Mouse (Mus musculus) lung, embryonic 15.5 days (tissue): Measurements from ENCODE around the gene Vstm2l. TPM values are rescaled to one million over a fixed set of nuclear protein-coding genes. Genes with fewer than 3 reads are reported as not detected.

Source experiments
- ATAC-seq: fragments of 200-750 bp; cut with Nextera tagmentation; 2 replicates; pipeline ENCODE4 v1.8.0; 2017; ENCODE audit warnings: moderate number of reproducible peaks, borderline replicate concordance; ENCODE audit not compliant: low FRiP score, low TSS enrichment; ENCODE audit errors: extremely low read depth
- H3K27ac ChIP-seq: fragments of 300-500 bp; sonication (generic); 2 replicates; pipeline ENCODE4 v1.5.1; 2015; ENCODE audit warnings: moderate library complexity, mild to moderate bottlenecking, inconsistent platforms
- H3K27me3 ChIP-seq: fragments of 300-500 bp; sonication (generic); 2 replicates; pipeline ENCODE4 v1.6.1; 2015; ENCODE audit warnings: inconsistent platforms
- H3K36me3 ChIP-seq: fragments of 300-500 bp; sonication (generic); 2 replicates; pipeline ENCODE4 v1.6.1; 2015; ENCODE audit warnings: inconsistent platforms
- H3K4me1 ChIP-seq: fragments of 300-500 bp; sonication (generic); 2 replicates; pipeline ENCODE4 v1.6.1; 2015; ENCODE audit warnings: inconsistent platforms
- H3K4me2 ChIP-seq: fragments of 300-500 bp; sonication (generic); 2 replicates; pipeline ENCODE4 v1.6.1; 2015; ENCODE audit warnings: inconsistent platforms, mild to moderate bottlenecking, moderate library complexity
- H3K4me3 ChIP-seq: fragments of 300-500 bp; sonication (generic); 2 replicates; pipeline ENCODE4 v1.5.1; 2015; ENCODE audit warnings: mild to moderate bottlenecking, inconsistent platforms
- H3K9ac ChIP-seq: fragments of 300-500 bp; sonication (generic); 2 replicates; pipeline ENCODE4 v1.6.1; 2015; ENCODE audit warnings: inconsistent platforms
- H3K9me3 ChIP-seq: fragments of 300-500 bp; sonication (generic); 2 replicates; pipeline ENCODE4 v1.6.1; 2016; ENCODE audit warnings: inconsistent platforms
- WGBS: fragments of 180-500 bp; shearing (Covaris S2); methylation state at CpG from one replicate; pipeline ENCODE4 v1.1.7; 2015; 5-methylcytosine and 5-hydroxymethylcytosine counted together
- polyA plus RNA-seq: library from polyadenylated mRNA; unstranded; fragments of >200 nt; fragmentation: Nextera tagmentation; extraction: Ambion mirVana; gene quantifications from 2 replicates; pipeline ENCODE4 v1.2.1, GENCODE M21; 2015

The Vstm2l gene
- polyA plus RNA-seq: 0.17 TPM in 1 of 2 replicates, not detected in the other

DNA sequence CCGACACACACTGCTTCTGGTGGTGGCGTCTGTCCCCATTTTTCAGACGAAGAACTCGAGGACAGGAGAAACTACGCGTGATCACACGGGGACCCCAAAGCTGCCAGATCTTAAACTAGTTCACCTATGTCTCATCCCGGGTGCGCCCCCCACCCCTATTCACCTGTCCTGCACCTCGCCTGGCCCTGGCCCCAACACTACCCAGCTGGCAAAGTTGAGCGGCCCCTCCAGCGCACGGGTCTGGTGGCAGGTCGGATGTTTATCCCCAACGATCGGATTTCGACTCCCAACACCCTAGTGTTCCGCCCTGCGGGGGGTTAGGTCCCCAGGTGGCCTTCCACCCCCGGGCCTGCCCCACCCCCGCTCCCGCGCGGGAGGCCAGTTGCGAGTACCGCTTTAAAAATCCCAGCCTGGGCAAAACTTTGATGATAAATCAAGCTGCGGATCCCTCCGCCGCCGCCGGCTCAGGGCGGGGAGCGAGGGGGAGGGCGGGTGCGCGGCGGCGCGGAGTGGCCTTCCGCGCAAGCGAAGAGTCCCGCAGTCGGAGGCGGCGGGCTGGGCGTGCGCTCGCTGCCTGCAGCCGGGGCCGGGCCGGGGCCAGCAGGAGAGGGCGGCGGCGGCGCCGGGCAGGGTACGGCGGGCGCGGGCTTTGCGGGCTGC is at the start of gene Vstm2l:
TSS of gene Vstm2l (plus strand) at position 549 of the 660 bp plus-strand sequence.
- Histone ChIP-seq H3K4me1 (peaks cover 5% of the 10 kb centered on the region; the same call in 1 of the 2 replicates), H3K27ac (no peak within 1 kb of the TSS), H3K9me3 (no peaks in the 10 kb centered on the region), H3K4me2 (peak within 1 kb of the TSS; percentile 42), H3K27me3 (peaks cover 49% of the 10 kb centered on the region), H3K4me3 (peak within 1 kb of the TSS; percentile 16), H3K36me3 (no peaks in the 10 kb centered on the region), H3K9ac (no peak within 1 kb of the TSS)
- no peak for ATAC-seq
- 4% methylated on average over 41 of the region's 62 CpGs for WGBS

DNA sequence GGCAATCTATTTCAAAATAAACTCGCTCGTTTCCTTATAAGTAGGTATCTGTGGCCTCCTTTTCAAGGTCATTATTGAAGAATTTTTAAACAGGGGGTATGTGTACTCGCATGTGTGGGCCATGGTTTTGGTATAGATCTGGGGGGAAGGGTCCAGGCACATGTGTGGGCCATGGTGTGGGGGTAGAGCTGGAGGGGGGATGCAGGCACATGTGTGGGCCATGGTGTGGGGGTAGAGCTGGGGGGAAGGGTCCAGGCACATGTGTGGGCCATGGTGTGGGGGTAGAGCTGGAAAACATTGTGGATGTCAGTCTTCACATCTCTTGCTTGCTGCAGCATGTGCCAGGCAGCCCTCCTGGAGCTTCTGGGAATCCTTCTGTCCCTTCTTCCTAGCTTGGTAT is 47.3 kb upstream of the Vstm2l start:
- H3K36me3 ChIP-seq: no peaks in the 10 kb centered on the region
- no peak overlapping the region for H3K9ac ChIP-seq
- no peak overlapping the region for H3K4me2 ChIP-seq
- 66% methylated on average over 3 of the region's 3 CpGs for WGBS
- H3K4me3 ChIP-seq: no peak overlapping the region
- no peaks in the 10 kb centered on the region for H3K4me1 ChIP-seq
- no peaks in the 10 kb centered on the region for H3K9me3 ChIP-seq
- H3K27me3 ChIP-seq: no peaks in the 10 kb centered on the region
- no peak overlapping the region for H3K27ac ChIP-seq
- 0 out of 2 replicates have a peak, but pooled peaks have one; percentile 42 for ATAC-seq

DNA sequence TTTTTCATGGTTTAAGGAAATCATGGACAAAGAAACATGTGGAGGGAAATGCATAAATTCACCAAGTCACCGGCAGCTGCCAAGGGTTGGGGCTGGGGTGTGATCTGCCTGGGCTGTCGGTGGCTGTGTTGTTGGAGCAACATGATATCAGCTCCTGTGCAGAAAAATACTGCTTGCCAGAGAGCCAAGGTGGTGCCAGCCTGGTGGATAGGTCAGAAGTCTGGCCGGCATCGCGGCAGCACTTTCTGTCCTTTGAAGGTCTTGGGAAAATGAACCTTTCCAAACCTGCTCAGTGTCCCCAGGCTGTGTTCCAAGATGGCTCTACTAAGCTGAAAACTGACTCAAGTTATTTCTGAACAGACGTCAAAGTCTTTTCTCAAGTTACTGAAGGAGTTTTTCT is 44.2 kb upstream of the Vstm2l start:
- H3K36me3 ChIP-seq: no peaks in the 10 kb centered on the region
- WGBS: 76% methylated on average over 6 of the region's 6 CpGs
- no peak overlapping the region for H3K9ac ChIP-seq
- ATAC-seq: no peak
- H3K27ac ChIP-seq: no peak overlapping the region
- no peak overlapping the region for H3K4me3 ChIP-seq
- no peaks in the 10 kb centered on the region for H3K4me1 ChIP-seq
- no peaks in the 10 kb centered on the region for H3K27me3 ChIP-seq
- H3K9me3 ChIP-seq: no peaks in the 10 kb centered on the region
- no peak overlapping the region for H3K4me2 ChIP-seq

DNA sequence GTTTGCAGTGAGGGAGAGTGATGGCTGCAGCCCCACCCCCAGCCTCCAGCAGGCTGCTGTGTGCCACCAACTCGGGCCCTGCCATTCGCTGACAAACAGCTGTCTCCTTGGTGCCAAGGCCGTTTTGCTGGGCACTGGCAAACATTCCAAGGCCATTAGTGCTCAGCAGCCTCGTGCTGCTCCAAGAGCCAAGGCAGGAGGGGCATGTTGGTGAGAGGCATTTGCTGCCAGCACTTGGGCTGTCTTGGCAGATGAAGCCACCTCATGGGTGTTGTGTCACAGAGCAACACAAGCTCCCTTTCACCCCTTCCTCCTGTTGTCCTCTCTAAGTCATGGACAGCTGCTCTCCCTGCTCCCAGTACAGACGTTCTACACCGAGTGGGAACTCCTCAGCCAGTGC is 41.2 kb upstream of the Vstm2l start:
- no peak for ATAC-seq
- 55% methylated on average over 6 of the region's 6 CpGs for WGBS
- H3K4me2 ChIP-seq: no peak overlapping the region
- H3K9ac ChIP-seq: no peak overlapping the region
- H3K4me3 ChIP-seq: no peak overlapping the region
- no peaks in the 10 kb centered on the region for H3K36me3 ChIP-seq
- no peak overlapping the region for H3K27ac ChIP-seq
- no peaks in the 10 kb centered on the region for H3K4me1 ChIP-seq
- H3K9me3 ChIP-seq: no peaks in the 10 kb centered on the region
- H3K27me3 ChIP-seq: no peaks in the 10 kb centered on the region

DNA sequence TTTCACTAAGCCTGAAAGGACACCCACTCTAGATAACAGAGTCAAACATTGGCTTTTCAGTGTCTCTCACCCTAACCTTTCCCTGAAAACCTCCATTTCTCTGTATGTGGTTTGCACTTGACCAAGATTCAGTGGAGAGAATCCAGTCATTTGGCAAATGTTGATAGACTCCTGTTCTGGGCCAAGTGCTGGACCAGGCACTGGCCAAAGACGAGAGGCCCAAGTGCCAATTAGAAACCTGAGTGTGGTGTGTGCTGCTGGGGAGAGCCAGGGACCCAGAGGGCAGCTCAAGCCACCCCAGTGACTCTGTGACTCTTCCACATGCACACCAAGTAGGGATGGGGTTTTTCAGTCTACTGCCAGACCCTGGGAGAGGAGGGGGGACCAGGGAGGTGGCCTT is 40.8 kb upstream of the Vstm2l start:
- WGBS: 57% methylated on average over 1 of the region's 1 CpGs
- Histone ChIP-seq H3K27me3 (no peaks in the 10 kb centered on the region), H3K4me1 (no peaks in the 10 kb centered on the region), H3K4me3 (no peak overlapping the region), H3K9me3 (no peaks in the 10 kb centered on the region), H3K4me2 (no peak overlapping the region), H3K9ac (no peak overlapping the region), H3K27ac (no peak overlapping the region), H3K36me3 (no peaks in the 10 kb centered on the region)
- no peak for ATAC-seq

DNA sequence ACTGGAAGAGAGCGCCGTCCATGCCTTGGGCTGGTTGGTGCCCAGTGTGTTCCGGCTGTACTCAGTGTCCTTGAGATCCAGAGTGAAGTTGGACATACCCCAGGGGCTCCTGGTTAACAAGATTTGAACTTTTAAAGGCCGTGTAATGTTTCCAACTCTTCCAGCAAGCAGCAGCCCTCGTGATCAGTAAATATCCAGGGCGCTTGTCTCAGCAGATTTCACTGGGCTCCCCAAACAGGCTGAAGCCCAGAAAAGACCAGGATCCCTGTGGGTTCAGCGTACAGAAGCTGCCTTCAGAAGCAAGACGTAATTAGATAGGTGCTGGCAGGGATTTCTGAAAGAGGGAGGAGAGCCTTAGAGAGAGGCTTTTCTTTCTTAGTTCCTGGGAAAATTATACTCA is 39.3 kb upstream of the Vstm2l start:
- Histone ChIP-seq H3K36me3 (no peaks in the 10 kb centered on the region), H3K4me2 (no peak overlapping the region), H3K4me3 (no peak overlapping the region), H3K27me3 (no peaks in the 10 kb centered on the region), H3K27ac (no peak overlapping the region), H3K4me1 (no peaks in the 10 kb centered on the region), H3K9ac (no peak overlapping the region), H3K9me3 (no peaks in the 10 kb centered on the region)
- ATAC-seq: no peak
- 80% methylated on average over 8 of the region's 8 CpGs for WGBS

DNA sequence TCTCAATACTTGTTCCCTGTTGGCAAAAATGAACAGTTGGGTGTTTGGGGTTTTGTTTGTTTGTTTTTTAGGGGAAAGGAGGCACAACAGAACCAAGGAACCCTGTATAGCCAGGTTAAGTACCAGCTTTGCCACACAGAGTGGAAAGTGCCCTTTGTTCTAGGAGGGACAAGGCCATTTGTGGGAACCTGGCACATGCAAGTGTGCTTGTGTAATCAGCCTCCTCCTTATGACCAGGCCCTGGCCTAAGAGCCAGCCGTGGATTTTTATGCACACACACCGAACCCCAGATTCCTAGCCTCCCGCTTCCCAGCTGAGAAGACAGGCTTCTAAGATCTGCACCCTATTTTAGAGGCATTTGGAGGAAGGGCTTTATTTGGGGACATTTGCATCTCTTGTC is 37.1 kb upstream of the Vstm2l start:
- WGBS: 79% methylated on average over 3 of the region's 3 CpGs
- H3K4me1 ChIP-seq: no peaks in the 10 kb centered on the region
- no peaks in the 10 kb centered on the region for H3K36me3 ChIP-seq
- H3K9ac ChIP-seq: no peak overlapping the region
- no peak overlapping the region for H3K4me2 ChIP-seq
- H3K9me3 ChIP-seq: no peaks in the 10 kb centered on the region
- no peak overlapping the region for H3K4me3 ChIP-seq
- no peak overlapping the region for H3K27ac ChIP-seq
- no peak for ATAC-seq
- no peaks in the 10 kb centered on the region for H3K27me3 ChIP-seq

DNA sequence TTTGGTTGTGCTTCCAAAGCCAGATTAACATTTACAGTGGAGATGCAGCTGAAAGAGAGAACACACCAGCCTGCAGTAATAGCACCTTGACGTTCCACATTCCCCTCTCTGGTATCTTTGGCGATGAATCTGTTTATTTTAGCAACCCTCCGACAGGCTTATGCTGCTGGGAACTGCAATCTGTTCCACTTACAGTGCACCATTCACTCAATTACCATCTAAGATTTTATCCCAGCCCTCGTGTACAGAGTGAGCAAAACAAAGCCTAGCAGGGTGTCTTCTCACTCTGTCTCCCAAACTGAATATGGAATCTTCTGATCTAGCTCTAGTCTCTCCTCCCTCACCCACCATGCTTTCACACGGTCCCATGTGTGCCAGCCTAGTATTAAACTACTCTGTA is 36.5 kb upstream of the Vstm2l start:
- H3K36me3 ChIP-seq: no peaks in the 10 kb centered on the region
- no peak overlapping the region for H3K27ac ChIP-seq
- WGBS: 30% methylated on average over 5 of the region's 5 CpGs
- H3K27me3 ChIP-seq: no peaks in the 10 kb centered on the region
- no peak overlapping the region for H3K9ac ChIP-seq
- H3K4me3 ChIP-seq: no peak overlapping the region
- H3K4me2 ChIP-seq: no peak overlapping the region
- no peak for ATAC-seq
- H3K4me1 ChIP-seq: no peaks in the 10 kb centered on the region
- no peaks in the 10 kb centered on the region for H3K9me3 ChIP-seq

DNA sequence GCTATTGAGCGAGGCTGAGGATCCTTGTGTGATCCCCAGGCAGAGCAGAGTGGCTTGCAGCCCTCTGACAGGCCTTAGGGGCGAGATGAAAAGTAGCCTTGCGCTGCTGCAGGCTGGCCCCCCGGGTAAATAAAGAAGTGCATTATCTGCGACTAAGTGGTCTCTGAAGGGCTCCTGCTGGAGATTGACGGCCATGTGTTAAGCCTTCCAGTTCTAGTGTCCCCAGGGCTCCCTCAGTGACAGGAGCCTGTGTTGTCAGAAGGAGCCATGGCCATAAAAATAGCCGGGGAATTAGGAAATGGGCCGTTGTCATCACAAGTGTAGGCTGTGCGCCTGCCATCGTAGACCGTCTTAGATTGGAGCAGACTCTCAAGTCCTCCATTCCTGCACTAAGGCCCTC is 32.5 kb upstream of the Vstm2l start:
- no peak for ATAC-seq
- Histone ChIP-seq H3K9ac (no peak overlapping the region), H3K9me3 (no peaks in the 10 kb centered on the region), H3K4me3 (no peak overlapping the region), H3K36me3 (peaks cover 4% of the 10 kb centered on the region; the same call in 1 of the 2 replicates), H3K27me3 (no peaks in the 10 kb centered on the region), H3K4me1 (no peaks in the 10 kb centered on the region), H3K4me2 (no peak overlapping the region), H3K27ac (no peak overlapping the region)
- WGBS: 24% methylated on average over 11 of the region's 11 CpGs

DNA sequence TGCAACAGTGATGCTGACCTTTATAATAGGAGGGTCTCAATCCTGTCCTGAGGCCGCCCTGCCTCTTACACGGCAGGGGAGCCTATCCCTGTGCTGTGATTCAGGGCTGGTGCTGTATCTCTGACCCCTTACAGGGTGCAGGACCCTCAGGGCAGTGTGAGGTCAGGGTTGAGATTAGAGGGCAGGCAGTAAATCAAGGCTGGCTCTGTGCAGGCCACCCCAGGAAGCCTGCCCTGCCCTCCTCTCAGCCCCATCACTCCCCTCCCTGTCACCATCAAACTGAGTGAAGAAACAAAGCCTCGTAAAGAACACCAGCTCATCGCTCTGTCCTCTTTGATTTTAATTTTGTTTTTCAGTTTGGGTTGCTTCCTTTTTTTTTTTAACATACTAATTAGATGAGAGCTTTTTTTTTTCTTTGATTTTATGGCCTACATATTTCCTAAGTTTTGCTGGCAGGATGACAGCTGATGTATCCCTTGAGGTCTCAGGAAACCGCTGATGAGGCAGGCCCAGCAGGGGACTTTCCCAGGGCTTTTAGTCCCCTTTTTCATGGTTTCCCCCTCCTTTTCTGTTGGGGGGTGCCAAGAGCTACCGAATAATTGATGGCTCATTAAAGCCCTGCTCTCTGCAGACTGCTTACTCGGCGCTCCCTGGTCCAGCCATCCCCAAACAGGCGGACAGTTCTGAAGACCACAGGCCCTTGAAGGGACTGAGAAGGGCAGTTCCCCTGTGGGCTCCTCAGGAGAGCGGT is 27.0 kb upstream of the Vstm2l start:
- 42% methylated on average over 10 of the region's 10 CpGs for WGBS
- H3K9me3 ChIP-seq: no peaks in the 10 kb centered on the region

DNA sequence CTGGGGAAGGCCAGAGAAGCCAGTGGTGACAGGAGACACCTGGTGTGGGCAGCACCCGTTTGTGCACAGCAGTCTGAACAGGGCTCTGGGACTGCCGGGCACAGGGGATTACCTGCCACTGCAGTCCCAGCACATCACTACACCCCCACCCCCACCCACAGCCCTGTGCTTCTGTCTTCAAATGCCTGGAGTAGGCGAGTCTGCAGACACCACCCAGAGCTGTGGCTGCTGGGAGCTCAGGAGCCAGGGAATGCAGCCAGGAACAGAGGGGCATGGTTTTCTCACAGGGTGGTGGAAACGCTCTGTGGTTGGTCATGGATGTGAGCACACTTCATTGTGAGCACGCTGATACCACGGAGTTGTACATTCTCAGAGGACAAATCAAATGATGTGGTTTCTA is 23.3 kb upstream of the Vstm2l start:
- Histone ChIP-seq H3K27me3 (no peaks in the 10 kb centered on the region), H3K9ac (no peak overlapping the region), H3K9me3 (no peaks in the 10 kb centered on the region), H3K4me1 (no peaks in the 10 kb centered on the region), H3K36me3 (no peaks in the 10 kb centered on the region), H3K4me2 (no peak overlapping the region), H3K4me3 (no peak overlapping the region), H3K27ac (no peak overlapping the region)
- WGBS: 59% methylated on average over 6 of the region's 6 CpGs
- no peak for ATAC-seq

More for the DNA sequence above, 27.0 kb upstream of the Vstm2l start:
- H3K27me3 ChIP-seq: no peaks in the 10 kb centered on the region
- no peak overlapping the region for H3K4me2 ChIP-seq
- H3K36me3 ChIP-seq: peaks cover 4% of the 10 kb centered on the region; the same call in 1 of the 2 replicates
- ATAC-seq: no peak
- H3K4me3 ChIP-seq: no peak overlapping the region
- H3K9ac ChIP-seq: no peak overlapping the region
- H3K4me1 ChIP-seq: no peaks in the 10 kb centered on the region
- no peak overlapping the region for H3K27ac ChIP-seq

DNA sequence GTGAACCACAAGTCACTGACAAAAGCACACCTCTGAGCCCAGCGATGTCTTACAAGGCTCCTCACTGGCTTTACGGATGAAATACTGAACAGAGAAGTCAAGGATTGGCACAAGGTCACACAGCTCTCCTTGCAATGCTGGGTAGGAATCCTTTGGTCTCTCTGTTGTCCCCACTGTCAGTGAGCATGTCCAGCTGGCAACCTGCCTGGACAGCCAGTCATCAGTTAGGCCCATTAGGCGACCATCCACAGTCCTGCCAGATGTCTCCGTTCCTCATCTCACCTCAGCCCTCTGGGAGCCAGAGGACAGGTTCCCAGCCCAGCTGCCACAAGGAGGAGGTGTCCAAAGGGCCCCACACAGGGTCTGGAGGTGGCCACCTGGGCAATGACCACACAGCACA is 17.3 kb upstream of the Vstm2l start:
- Histone ChIP-seq H3K4me1 (no peaks in the 10 kb centered on the region), H3K27me3 (peaks cover 5% of the 10 kb centered on the region; the same call in 1 of the 2 replicates), H3K4me3 (no peak overlapping the region), H3K9ac (no peak overlapping the region), H3K4me2 (no peak overlapping the region), H3K9me3 (no peaks in the 10 kb centered on the region), H3K36me3 (no peaks in the 10 kb centered on the region), H3K27ac (no peak overlapping the region)
- 54% methylated on average over 4 of the region's 4 CpGs for WGBS
- 0 out of 2 replicates have a peak, but pooled peaks have one; percentile 27 for ATAC-seq
